Mouse (Mus musculus) granulocyte monocyte progenitor cell, adult 5-6 weeks (primary cell): ENCODE measurements around the gene Dmgdh. TPM values are rescaled to one million over a fixed set of nuclear protein-coding genes. Genes with fewer than 3 reads are reported as not detected.

Experiments
- ATAC-seq: replicated peaks from 2 replicates; pipeline ENCODE4 v1.8.0; 2016; ENCODE audit warnings: mild to moderate bottlenecking, moderate TSS enrichment, inconsistent platforms; ENCODE audit not compliant: poor library complexity, severe bottlenecking
- total RNA-seq, 2 experiments: library from RNA; stranded (forward) in 1 of 2; stranded (reverse) in 1 of 2; fragments of 200-712, 200-1000 nt in 1 of 2; fragments of >200 nt in 1 of 2; fragmentation: Nextera tagmentation in 1 of 2; gene quantifications; 2 replicates each; pipeline ENCODE4 v1.2.3; 2014 to 2017

Gene Dmgdh
- total RNA-seq (2014; fragmentation: Nextera tagmentation): not detected in 2 replicates
- not detected in 2 replicates for total RNA-seq (2017)

DNA sequence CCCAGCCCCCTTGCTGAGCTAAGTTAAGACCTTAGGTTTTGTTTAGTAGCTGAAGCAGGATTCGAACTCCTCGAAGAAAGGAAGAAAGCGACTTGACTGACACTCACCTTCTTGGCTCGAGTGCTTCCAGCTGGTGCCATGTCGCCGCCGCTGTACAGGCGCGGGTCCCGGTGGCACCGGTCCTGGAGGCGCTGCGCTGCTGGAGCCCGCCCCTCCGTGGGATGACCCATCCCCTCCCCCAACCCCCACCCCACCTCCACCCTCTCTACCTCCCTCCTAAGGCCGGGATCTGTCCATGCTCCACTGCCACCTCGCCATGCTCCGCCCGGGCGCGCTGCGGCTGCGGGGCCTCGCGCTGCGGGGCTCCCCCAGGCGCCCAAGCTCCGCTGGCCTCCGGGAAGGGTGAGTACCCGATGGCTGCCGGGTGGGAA lies at the start of gene Dmgdh, which contains the start of gene Bhmt2:
Dmgdh (plus strand) TSS at position 303 of the 431 bp plus-strand sequence.
Bhmt2 (minus strand) TSS at position 172 of the 431 bp plus-strand sequence.
- ATAC-seq: no peak

DNA sequence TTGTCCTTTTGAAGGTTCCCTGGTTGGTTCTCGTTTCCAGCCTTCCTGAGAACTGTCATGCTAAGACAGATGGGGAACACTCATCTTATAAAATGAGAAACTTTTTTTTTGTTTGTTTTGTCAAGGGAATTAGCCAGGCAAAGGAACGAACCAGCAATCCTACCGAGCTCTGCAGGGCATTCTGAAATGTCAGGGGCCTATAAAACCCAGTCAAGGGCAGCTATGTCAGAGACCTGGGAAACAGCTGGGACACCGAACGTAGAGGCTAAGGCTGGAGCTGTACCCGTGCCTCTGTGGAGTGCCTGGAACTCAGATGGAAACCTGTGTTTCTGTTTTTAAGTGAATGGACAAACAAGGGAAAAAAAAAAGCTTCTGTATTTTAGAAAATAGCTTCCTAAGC lies 45.4 kb upstream of the Dmgdh start:
- ATAC-seq: no peak

DNA sequence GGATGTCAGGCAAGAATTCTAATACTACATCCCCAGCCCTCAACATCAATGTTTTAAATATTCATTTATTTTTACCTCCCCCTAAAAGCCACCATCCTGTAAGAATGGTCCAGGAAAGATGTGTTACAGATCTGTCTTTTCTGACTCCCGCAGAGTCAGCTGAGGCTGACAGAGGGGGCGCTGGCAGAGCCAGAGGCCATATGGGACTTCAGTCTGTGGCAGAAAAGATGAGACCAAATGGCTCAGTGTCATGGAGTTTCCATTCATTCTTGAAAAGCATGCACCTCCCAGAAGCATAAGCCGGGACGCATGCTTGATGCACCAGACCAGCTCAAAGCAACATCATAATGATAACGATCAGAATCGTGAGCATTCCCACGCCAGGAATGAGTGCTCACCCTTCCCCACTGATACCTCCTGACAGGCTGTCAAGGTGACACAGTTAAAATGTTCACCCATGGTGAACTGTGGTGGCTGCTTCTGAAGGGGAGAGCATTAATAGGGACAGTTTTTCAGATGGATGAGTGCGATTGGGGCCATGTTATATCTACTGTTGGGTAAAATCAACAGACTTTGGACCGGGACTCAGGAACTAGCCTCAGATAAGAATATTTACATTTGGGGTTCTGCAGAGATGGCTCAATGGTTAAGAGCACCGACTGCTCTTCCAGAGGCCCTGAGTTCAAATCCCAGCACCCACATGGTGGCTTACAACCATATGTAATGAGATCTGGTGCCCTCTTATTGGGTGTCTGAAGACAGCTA lies 43.1 kb upstream of the Dmgdh start:
- ATAC-seq: no peak

DNA sequence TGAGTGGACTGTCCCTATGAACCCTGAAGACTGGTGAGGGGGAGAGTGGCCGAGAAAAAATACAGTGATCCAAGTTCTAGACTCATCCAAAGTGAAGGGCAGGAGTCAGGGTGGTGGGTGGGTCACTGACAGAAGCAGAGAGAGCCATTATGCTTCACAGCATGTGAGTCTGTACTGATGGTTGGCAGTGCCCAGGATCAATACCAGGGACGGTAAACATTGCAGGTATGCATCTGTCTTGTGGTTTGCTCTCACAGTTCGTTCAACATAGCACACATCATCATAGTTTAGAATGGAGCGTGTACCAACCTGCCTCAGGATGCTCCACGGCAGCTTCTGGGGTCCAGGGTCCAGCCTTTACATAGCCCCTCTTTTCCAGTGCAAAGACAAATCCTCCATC lies 41.3 kb upstream of the Dmgdh start:
- no peak for ATAC-seq

DNA sequence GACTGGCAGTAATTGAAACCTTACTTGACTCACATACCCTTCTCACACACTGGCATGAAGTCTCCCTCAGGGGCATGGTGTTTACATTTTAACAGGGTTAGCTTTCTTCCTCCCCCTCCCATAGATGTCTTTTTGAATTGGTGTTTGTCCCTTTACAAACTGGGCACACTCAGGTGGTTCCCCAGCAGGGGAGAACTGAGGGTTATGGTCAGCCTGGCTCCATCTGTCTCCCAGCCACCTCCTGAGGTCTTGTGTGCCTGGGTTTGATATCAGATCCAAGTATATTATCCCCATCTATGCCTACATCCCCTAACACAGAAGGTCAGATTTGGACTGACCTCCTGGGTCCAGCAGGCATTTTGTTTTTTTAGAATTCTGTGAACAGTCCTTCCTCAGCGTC lies 37.7 kb upstream of the Dmgdh start:
- no peak for ATAC-seq

DNA sequence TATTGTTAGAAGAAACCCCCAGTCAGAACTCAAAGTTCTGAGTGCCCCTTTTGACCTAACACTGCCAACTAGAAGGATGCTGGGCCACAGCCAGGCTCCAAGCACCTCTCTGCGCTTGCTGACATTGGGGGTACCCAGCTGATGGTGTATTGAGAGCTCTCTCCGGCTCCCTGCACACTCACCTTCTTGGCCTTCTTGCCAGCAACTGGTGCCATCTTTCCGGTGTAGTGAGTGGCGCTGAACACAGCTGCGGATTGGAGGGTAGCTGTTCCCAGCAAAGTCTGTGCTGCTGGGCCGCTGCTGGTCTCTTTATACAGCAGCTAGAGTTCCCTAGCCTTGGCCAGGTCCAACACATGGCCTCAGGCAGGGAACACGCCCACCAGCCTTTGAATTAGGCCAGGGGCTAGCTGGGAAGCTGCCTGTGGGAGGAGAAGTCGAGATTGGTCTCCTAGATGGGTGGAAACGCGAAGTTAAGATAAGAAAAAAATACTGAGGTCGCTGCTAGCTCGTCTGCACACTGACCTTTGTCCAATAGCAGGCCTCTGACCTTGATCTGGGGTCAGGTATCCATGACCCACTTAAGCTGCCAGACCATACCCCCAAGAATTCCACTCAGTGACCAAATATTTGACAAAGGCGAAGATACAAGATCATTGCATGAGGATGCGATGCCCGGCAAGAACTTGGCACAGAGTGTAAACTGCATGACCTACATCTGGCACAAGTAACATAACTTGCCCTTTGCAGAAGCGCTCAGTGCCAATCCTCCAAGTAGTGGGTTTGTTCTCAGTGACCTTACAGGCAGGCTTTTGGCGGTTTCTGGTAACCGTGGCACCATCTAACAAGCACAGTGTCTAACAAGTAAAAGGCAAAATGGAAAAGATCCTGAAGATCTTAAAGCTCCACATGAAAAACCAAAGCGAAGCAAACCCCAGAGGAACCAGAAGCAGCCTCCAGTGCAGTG lies 36.7 kb upstream of the Dmgdh start, which contains the start of gene Bhmt:
Bhmt (minus strand) TSS at position 680 of the 964 bp plus-strand sequence.
- no peak for ATAC-seq

DNA sequence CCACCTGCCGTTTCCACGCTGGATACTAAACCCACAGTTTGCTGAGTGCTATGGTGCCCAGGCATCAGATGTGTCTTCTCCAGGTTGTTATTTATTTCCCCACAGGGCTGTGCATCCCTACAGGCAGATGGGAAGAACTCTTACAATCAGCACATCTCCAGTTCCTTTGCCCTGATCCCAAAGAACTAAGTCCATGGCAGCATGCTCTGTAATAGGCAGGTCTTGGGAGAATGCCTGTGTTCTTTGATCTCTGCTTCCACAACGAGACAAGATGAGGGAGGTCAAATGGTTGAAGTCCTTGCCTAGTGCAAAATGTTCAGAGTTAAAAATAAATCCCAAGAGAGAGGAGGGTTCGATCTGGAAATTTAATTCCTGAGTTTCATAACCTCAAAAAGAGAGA lies 34.6 kb upstream of the Dmgdh start:
- ATAC-seq: no peak

DNA sequence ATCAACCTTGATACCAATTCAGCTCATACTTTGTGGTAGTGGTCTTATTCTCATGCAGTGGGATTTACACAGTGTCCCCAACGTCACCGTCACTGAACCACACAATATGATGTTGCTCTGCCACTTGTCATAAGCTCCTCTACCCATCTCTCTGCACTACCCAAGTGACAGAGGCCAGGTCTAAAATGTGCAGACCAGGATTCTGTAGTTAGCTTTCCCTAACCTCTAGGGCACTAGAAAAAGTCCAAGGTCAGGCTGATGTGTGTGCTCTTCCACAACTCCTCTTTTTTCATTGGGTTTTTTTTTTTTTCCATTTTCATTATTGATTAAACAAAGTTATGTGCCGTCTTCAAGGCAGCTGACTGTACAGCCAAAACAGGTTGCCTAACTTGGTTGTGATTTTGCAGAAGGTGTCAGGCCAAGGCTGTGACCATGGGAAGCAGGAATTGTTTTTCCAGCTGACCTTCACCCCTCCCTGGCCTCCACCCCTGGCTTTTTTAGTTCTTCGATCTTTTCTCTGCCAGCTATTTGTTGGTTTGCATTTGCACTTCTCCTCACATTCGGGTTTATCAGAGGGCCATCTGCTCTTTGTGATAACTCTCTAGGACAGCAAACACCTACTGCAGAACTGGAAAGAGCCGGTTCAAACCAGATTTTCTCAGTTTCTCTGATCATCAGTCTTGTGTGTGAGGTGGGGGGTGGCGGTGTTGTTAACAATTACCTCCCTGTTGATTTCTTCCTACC lies 25.7 kb upstream of the Dmgdh start:
- no peak for ATAC-seq

DNA sequence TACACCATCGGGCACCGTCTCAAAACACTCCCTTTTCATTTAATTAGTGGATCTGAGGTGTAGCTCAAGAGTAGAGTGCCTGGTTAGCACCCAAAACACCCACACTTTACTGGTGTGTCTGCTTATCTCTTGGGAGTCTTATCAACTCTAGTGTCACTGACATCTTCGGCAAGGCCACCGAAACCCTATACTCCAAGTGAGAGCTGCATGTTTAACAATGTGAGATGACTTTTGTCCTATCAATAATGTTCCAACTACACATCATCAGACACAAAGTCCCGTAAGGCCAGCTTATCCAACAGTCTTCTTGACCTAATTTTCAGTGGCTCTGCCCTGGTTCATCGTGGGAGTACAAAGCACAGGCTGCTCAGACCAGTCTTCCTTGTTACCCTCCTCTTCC lies 20.9 kb upstream of the Dmgdh start:
- no peak for ATAC-seq

DNA sequence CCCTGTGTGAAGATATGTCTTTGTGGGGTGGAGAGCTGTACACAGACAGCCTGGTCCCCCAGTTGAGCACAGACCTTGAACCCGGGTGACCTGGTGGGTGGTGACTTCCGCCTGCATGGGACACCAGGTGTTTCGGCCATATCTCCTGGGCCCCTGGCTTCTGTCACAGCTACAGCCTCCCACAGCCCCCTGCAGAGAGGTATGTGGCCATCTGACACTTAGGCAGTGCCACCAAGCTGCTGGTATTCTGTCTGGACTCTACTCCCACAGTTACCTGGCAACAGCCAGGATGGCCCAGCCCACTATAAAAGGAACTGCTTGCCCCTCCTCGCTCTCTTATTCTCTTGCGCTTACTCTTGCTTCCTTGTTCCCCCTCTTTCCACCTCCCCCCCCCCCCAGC lies 16.3 kb upstream of the Dmgdh start:
- ATAC-seq: no peak

DNA sequence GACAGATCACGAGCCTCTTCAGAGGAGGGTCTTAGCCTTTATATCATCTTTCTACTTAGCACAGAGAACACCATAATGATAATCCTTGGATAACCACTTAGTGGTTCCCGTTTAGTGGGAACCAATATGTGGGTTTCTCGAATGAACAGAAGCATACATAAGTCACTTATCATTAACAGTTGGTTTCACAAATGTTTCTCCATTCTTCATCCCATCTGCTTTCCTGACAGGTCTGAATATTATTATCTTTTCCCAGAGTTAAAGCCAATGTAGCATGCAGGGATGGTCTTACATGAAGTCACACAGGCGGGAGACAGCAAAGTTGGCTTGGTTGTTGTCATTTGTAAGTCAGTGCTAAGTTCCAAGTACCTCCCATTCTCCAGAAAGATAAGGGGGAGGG lies 6.6 kb upstream of the Dmgdh start:
- no peak for ATAC-seq

DNA sequence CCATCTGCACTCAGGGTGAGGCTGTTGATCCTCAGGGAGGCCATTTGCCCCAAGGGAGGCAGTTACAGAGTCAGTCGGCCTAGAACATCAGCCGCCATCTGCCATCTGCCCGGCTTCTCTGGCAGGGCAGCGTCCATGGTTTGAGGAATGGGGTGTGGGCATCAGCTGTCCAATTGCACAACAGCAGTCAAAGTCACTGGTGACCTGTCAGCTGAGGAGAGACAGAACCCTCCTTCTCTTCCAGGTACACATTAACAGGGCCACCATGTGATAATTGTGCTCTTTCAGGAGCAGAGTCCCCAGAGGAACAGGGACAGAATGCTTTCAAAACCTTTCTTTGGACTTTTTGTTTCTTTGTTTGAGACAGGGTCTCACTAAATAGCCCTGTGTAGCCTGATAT lies 1.9 kb upstream of the Dmgdh start:
- ATAC-seq: no peak

DNA sequence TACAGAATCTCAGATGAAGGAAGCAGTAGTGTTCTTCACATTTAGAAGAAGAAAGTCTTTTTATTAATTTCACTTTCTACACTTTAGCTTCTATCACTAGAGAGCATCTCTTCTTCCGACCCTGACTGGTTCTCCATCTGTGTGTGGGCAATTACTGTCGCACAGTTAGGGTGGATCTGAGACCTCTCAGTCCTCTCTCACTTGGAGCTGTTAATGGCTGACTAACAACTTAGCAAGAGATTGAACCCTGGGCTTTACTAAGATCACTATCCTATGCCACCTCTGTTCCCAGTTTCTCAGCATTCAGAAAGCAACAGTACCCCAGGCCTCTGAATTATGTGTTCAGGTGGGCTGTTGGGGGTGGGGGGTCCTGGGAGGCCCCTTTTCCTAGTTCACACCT lies 937 bp upstream of the Dmgdh start:
- ATAC-seq: no peak

DNA sequence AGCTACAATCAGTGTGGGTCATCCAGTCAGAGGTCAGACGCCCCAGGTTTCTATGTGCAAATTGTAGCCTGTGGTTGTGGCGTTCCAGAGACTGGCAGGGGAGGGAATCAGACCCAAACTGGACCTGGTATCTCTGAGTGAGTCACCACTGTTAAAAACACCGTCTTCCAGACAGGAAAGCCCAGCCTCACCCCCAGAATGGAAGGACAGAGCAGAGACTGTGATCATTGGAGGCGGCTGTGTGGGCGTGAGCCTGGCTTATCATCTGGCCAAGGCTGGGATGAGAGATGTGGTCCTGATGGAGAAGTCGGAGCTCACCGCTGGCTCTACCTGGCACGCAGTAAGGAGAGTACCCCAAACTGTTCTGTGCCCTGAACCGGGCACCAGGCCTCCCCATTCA lies 2.6 kb downstream of the Dmgdh start:
- ATAC-seq: no peak

DNA sequence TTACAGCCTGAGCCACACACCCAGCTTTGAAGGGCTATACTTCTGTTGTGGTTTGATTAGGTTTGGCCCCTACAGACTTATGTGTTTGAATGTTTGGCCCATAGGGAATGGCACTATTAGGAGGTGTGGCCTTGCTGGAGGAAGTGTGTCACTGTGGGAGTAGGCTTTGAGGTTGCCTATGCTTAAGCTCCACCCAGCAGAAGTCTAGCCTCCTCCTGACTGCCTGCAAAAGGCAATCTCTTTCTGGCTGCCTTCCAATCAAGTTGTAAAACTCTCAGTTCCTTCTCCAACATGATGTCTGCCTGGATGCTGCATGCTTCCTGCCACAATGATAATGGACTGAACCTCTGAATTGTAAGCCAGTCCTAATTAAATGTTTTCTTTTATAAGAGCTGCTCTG lies 9.1 kb downstream of the Dmgdh start:
- peak; percentile 94 for ATAC-seq

DNA sequence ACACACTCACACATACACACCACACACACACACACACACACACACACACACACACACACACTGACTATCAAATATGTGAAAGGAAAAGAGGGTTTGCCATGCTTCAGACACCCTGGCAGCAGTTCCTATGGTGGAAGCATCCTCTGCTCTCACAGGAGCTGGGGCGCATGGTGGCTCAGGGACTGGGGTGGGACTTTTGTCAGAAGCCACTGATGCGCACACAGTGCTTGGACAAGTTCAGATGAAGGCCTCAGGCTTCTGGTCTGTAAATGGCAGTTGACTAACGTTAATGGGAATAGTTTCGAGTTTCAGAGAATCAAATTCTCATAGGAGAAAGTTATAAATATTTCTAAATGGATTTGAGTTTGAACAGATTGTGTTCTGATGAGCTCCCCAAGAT lies 11.0 kb downstream of the Dmgdh start:
- ATAC-seq: no peak

DNA sequence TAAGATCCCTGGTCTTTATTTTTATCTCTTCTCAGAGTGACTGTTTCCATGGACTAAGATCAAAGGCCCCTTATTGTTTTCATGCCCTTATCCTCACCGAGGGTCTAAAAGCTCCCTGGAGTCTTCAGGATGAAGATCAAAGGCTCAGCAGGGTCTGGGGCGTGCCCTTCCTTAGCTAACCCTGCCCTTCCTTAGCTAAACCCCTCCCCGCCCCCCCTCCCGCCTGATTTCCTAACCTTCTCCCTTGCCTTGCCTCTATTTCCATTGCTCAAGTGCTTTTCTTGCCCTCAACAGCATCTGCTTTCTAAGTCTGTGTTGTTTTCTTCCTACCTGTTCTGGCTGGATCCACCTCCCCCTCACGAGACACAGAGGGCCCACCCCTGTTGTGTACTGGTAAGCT lies 13.1 kb downstream of the Dmgdh start:
- no peak for ATAC-seq

DNA sequence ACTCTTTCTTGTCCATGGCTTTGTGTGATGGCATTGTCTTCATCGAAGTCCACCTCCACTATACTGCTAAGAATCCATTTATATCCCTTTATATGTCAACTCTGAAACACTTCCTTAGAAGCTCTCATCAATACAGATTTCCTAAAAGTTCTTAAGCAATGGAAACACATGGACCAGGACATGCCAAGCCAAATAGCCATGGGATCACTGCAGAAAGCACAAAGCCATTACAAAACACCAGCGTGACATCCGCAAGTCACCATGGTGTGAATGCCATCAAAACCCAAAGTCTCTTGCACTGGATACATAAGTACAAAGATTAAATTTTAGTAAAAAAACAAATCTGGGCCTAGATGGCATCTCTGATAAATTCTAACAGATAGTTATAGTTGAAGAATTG lies 15.3 kb downstream of the Dmgdh start:
- no peak for ATAC-seq

DNA sequence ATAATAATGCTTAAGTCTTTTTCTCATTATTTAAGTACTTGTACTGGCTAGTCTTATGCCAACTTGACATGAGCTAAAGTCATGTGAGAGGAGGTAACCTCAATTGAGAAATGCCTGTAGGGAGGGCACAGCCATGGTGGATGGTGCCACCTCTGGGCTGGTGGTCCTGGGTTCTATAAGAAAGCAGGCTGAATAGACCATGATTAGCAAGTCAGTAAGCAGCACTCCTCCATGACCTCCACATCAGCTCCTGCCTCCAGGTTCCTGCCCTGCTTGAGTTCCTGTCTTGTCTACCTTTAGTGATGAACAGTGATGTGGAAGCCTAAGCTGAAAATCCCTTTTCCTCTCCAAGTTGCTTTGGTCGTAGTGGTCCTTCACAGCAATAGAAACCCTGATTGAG lies 16.6 kb downstream of the Dmgdh start:
- ATAC-seq: no peak

DNA sequence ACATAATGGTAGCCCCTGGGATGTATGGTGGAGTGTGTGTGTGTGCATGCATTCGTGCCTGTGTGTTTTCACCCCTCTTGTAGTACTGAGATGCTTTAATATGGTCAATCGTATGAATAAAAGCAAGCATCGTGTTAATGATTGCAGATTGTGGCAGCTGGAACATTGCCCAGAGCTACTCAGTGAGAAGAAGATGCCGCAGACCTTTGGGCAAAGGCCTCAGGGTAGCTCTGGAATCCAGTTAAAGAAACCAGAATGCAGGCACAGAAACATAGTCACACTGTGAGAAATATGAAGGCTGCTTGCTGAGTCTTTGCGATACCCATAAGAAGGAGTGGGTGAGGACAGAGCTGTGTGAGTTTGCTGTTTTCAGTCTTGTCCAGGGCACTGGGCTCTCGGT lies 24.6 kb downstream of the Dmgdh start:
- no peak for ATAC-seq

DNA sequence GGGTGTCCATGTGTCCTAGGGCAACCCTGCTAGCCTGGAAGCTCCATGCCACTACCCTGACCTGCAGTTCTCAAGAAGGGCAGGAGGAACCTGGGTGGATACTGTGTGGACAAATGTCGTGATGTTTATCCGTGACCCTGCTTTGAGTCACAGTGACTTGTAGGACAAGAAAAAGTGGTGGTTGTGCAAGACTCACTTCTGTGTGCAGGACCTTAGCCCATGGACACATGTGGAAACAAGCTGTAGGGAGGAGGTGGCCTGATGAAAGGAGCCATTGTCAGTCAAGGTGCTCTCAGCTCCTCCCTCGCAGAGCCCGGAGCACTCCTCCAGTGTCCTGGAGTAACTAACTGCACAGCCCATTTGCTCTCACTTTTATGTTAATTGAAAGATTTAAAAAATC lies 31.5 kb downstream of the Dmgdh start:
- ATAC-seq: no peak
